Mouse (Mus musculus): ENCODE data around the gene Hprt. TPM values are rescaled to one million over a fixed set of nuclear protein-coding genes. Genes with fewer than 3 reads are reported as not detected.

The Hprt gene
- 196 and 204 TPM in 2 replicates for polyA plus RNA-seq (2015; fragmentation: Nextera tagmentation; extraction: Ambion mirVana)

- no peaks in the 10 kb centered on the region for H3K9me3 ChIP-seq (replicated peaks; ENCODE audit: low read length)
- no peak for TF ChIP-seq CTCF (IDR thresholded peaks at IDR 0.05; ENCODE audit: low read depth)
- H3K36me3 ChIP-seq (ENCODE audit: insufficient read depth, low read length), result no peaks in the 10 kb centered on the region
- peak; percentile 90 for DNase-seq (ENCODE audit: low spot score)
- ATAC-seq (replicated peaks; ENCODE audit: low FRiP score, low read depth), result peak; percentile 94
- no peaks in the 10 kb centered on the region for H3K27me3 ChIP-seq (ENCODE audit: insufficient read depth, low read length)
- 18% methylated on average over 70 of the region's 72 CpGs for WGBS
- H3K27ac ChIP-seq, result peak within 1 kb of the TSS; percentile 91
- peak within 1 kb of the TSS; percentile 60 for H3K4me3 ChIP-seq (replicated peaks; ENCODE audit: low read depth, low read length)
- no peaks in the 10 kb centered on the region for H3K4me1 ChIP-seq (replicated peaks; ENCODE audit: insufficient read depth, low read length)
- H3K9ac ChIP-seq (ENCODE audit: low read depth, low read length), result peak within 1 kb of the TSS; percentile 81
- peak within 1 kb of the TSS; percentile 55 for H3K4me2 ChIP-seq (ENCODE audit: low read length)
Measured at GRCm38 (mm10) chrX:52987905-52988783, at the start of gene Hprt. Hprt (plus strand) TSS chrX:52988137.

- Histone ChIP-seq H3K27me3 (ENCODE audit: insufficient read depth, low read length) (no peaks in the 10 kb centered on the region), H3K27ac (no peak overlapping the region), H3K36me3 (ENCODE audit: insufficient read depth, low read length) (no peaks in the 10 kb centered on the region), H3K4me2 (ENCODE audit: low read length) (no peak overlapping the region), H3K4me1 (replicated peaks; ENCODE audit: insufficient read depth, low read length) (no peaks in the 10 kb centered on the region), H3K9me3 (replicated peaks; ENCODE audit: low read length) (no peaks in the 10 kb centered on the region), H3K9ac (ENCODE audit: low read depth, low read length) (no peak overlapping the region), H3K4me3 (replicated peaks; ENCODE audit: low read depth, low read length) (no peak overlapping the region)
- DNase-seq (ENCODE audit: low spot score) (no peak), ATAC-seq (replicated peaks; ENCODE audit: low FRiP score, low read depth) (no peak)
- 79% methylated on average over 5 of the region's 5 CpGs for WGBS
- no peak for TF ChIP-seq CTCF (IDR thresholded peaks at IDR 0.05; ENCODE audit: low read depth)
Measured at GRCm38 (mm10) chrX:52945509-52945908, 42.4 kb upstream of the Hprt start.

GRCm38 (mm10) chrX:52949713-52950112, 38.2 kb upstream of the Hprt start:
- no peaks in the 10 kb centered on the region for H3K9me3 ChIP-seq (replicated peaks; ENCODE audit: low read length)
- H3K4me1 ChIP-seq (replicated peaks; ENCODE audit: insufficient read depth, low read length), result no peaks in the 10 kb centered on the region
- H3K4me2 ChIP-seq (ENCODE audit: low read length), result no peak overlapping the region
- H3K9ac ChIP-seq (ENCODE audit: low read depth, low read length), result no peak overlapping the region
- no peak overlapping the region for H3K4me3 ChIP-seq (replicated peaks; ENCODE audit: low read depth, low read length)
- ATAC-seq (replicated peaks; ENCODE audit: low FRiP score, low read depth) (no peak), DNase-seq (ENCODE audit: low spot score) (peak; percentile 21)
- peak; percentile 68 for TF ChIP-seq CTCF (IDR thresholded peaks at IDR 0.05; ENCODE audit: low read depth)
- no peaks in the 10 kb centered on the region for H3K27me3 ChIP-seq (ENCODE audit: insufficient read depth, low read length)
- H3K36me3 ChIP-seq (ENCODE audit: insufficient read depth, low read length), result no peaks in the 10 kb centered on the region
- WGBS, result 71% methylated on average over 2 of the region's 2 CpGs
- H3K27ac ChIP-seq, result no peak overlapping the region

- H3K4me1 ChIP-seq (replicated peaks; ENCODE audit: insufficient read depth, low read length), result no peaks in the 10 kb centered on the region
- TF ChIP-seq CTCF (IDR thresholded peaks at IDR 0.05; ENCODE audit: low read depth), result no peak
- H3K4me2 ChIP-seq (ENCODE audit: low read length), result no peak overlapping the region
- no peak for ATAC-seq (replicated peaks; ENCODE audit: low FRiP score, low read depth)
- DNase-seq (ENCODE audit: low spot score), result no peak
- no peak overlapping the region for H3K27ac ChIP-seq
- H3K9ac ChIP-seq (ENCODE audit: low read depth, low read length), result no peak overlapping the region
- H3K9me3 ChIP-seq (replicated peaks; ENCODE audit: low read length), result no peaks in the 10 kb centered on the region
- H3K4me3 ChIP-seq (replicated peaks; ENCODE audit: low read depth, low read length), result no peak overlapping the region
- no peaks in the 10 kb centered on the region for H3K36me3 ChIP-seq (ENCODE audit: insufficient read depth, low read length)
- 87% methylated on average over 4 of the region's 4 CpGs for WGBS
- no peaks in the 10 kb centered on the region for H3K27me3 ChIP-seq (ENCODE audit: insufficient read depth, low read length)
Measured at GRCm38 (mm10) chrX:52956942-52957341, 31.0 kb upstream of the Hprt start.

GRCm38 (mm10) chrX:52961559-52962110, 26.3 kb upstream of the Hprt start:
- H3K27me3 ChIP-seq (ENCODE audit: insufficient read depth, low read length), result no peaks in the 10 kb centered on the region
- H3K36me3 ChIP-seq (ENCODE audit: insufficient read depth, low read length), result no peaks in the 10 kb centered on the region
- H3K4me2 ChIP-seq (ENCODE audit: low read length), result no peak overlapping the region
- 77% methylated on average over 5 of the region's 5 CpGs for WGBS
- no peak for DNase-seq (ENCODE audit: low spot score)
- no peak for TF ChIP-seq CTCF (IDR thresholded peaks at IDR 0.05; ENCODE audit: low read depth)
- ATAC-seq (replicated peaks; ENCODE audit: low FRiP score, low read depth), result no peak
- no peak overlapping the region for H3K4me3 ChIP-seq (replicated peaks; ENCODE audit: low read depth, low read length)
- H3K4me1 ChIP-seq (replicated peaks; ENCODE audit: insufficient read depth, low read length), result no peaks in the 10 kb centered on the region
- no peak overlapping the region for H3K9ac ChIP-seq (ENCODE audit: low read depth, low read length)
- no peak overlapping the region for H3K27ac ChIP-seq
- no peaks in the 10 kb centered on the region for H3K9me3 ChIP-seq (replicated peaks; ENCODE audit: low read length)

GRCm38 (mm10) chrX:52965149-52965548, 22.8 kb upstream of the Hprt start:
- ATAC-seq (replicated peaks; ENCODE audit: low FRiP score, low read depth), result no peak
- Histone ChIP-seq H3K27ac (no peak overlapping the region), H3K4me2 (ENCODE audit: low read length) (no peak overlapping the region), H3K27me3 (ENCODE audit: insufficient read depth, low read length) (no peaks in the 10 kb centered on the region), H3K4me1 (replicated peaks; ENCODE audit: insufficient read depth, low read length) (no peaks in the 10 kb centered on the region), H3K36me3 (ENCODE audit: insufficient read depth, low read length) (no peaks in the 10 kb centered on the region), H3K4me3 (replicated peaks; ENCODE audit: low read depth, low read length) (no peak overlapping the region), H3K9me3 (replicated peaks; ENCODE audit: low read length) (no peaks in the 10 kb centered on the region), H3K9ac (ENCODE audit: low read depth, low read length) (no peak overlapping the region)
- WGBS, result 89% methylated on average over 2 of the region's 2 CpGs
- no peak for TF ChIP-seq CTCF (IDR thresholded peaks at IDR 0.05; ENCODE audit: low read depth)
- DNase-seq (ENCODE audit: low spot score), result no peak
